Comparison of ENCODE assay signal across 8 mouse cellular contexts in the genomic region with DNA sequence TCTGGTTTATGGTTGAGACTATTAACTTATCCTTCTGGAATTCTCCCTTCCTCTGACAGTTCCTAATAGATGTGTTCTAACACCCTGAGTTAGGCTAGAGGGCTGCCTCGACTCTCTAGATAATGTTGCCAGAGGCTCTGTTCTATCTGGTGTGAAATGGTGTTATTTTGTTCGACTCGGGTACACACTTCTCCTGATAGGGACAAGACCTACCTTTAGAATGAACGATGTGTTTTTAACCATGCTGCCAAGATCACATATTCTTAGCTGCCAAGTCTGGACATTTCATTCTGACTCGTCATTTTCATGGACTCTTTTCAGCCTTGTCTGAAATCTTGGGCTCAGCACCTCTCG. TPM values are rescaled to one million over a fixed set of nuclear protein-coding genes. Genes with fewer than 3 reads are reported as not detected.
DNase-seq lines count a peak whose midpoint lies in the region; ATAC-seq and TF ChIP-seq lines count a peak whose summit lies in the region.
"Not testable (repeated sequence)": the region's sequence is repeated elsewhere in the genome, so short reads cannot be mapped to it uniquely, and the experiment has no call there.

No protein-coding gene starts in this region.

- H3K4me1 ChIP-seq in embryonic fibroblast, embryonic 13.5 days (ENCODE audit: control insufficient read depth, insufficient read depth, low read length); neural tube, embryonic 15.5 days: not testable (repeated sequence)
- H3K4me1 ChIP-seq in heart, embryonic 13.5 days: peaks cover 15% of the 10 kb centered on the region; the same call in 1 of the 2 replicates

- H3K4me3 ChIP-seq in embryonic fibroblast, embryonic 13.5 days (ENCODE audit: insufficient read depth, low read length); heart, embryonic 13.5 days; neural tube, embryonic 15.5 days (replicated peaks): not testable (repeated sequence)

- peak overlapping the region; percentile 31 for H3K27ac ChIP-seq in embryonic fibroblast, embryonic 13.5 days (ENCODE audit: insufficient read depth, low read length)
- H3K27ac ChIP-seq in heart, embryonic 13.5 days (replicated peaks): peak overlapping the region; percentile 34
- H3K27ac ChIP-seq in neural tube, embryonic 15.5 days (replicated peaks): not testable (repeated sequence)

- peak; percentile 66 for DNase-seq in NIH3T3 (ENCODE audit: low read depth)
- peak; percentile 12 for DNase-seq in c-Kit-negative CD71-positive TER-119-positive erythroid progenitor cells, embryonic 14.5 days (ENCODE audit: low read depth, low spot score)
- DNase-seq in kidney, adult 18-20 months: peak; percentile 47
- peak; percentile 5 to 30 for DNase-seq in left cerebral cortex, postnatal 14 days (ENCODE audit: low spot score in 2 of 2)
- DNase-seq in thymus, postnatal 0 days (ENCODE audit: low spot score): peak; percentile 5

- 64% methylated on average over 6 of the region's 6 CpGs for WGBS in heart, embryonic 13.5 days
- 84% methylated on average over 6 of the region's 6 CpGs for WGBS in neural tube, embryonic 15.5 days

- peaks cover 69% of the 10 kb centered on the region for H3K36me3 ChIP-seq in heart, embryonic 13.5 days
- H3K36me3 ChIP-seq in neural tube, embryonic 15.5 days: peaks cover 42% of the 10 kb centered on the region

- not testable (repeated sequence) for H3K4me2 ChIP-seq in heart, embryonic 13.5 days
- 0 out of 2 replicates have a peak overlapping the region, but pooled peaks have one; percentile 41 for H3K4me2 ChIP-seq in neural tube, embryonic 15.5 days

- ATAC-seq in heart, embryonic 13.5 days (ENCODE audit: extremely low read depth, insufficient number of reproducible peaks, low FRiP score, low TSS enrichment); neural tube, embryonic 15.5 days (ENCODE audit: low FRiP score): not testable (repeated sequence)

- H3K9ac ChIP-seq in heart, embryonic 13.5 days; neural tube, embryonic 15.5 days (replicated peaks): not testable (repeated sequence)

- not testable (repeated sequence) for TF ChIP-seq CTCF in embryonic fibroblast, embryonic 13.5 days (IDR thresholded peaks at IDR 0.05; ENCODE audit: borderline replicate concordance, insufficient read depth, low read length)

- intact Hi-C loops in left cerebral cortex, postnatal 14 days (cut with DNase I): not testable (repeated sequence)

- peaks cover 81% of the 10 kb centered on the region for H3K9me3 ChIP-seq in heart, embryonic 13.5 days
- H3K9me3 ChIP-seq in neural tube, embryonic 15.5 days (replicated peaks): peaks cover 30% of the 10 kb centered on the region

- TF ChIP-seq POLR2A in embryonic fibroblast, embryonic 13.5 days (IDR thresholded peaks at IDR 0.05; ENCODE audit: low read depth, low read length): not testable (repeated sequence)

- not testable (repeated sequence) for H3K27me3 ChIP-seq in heart, embryonic 13.5 days (replicated peaks); neural tube, embryonic 15.5 days (replicated peaks)

RNA-seq across cellular contexts. Expression of a gene that starts 29.3 kb away (rescaled TPM):
- polyA plus RNA-seq in embryonic fibroblast, embryonic 13.5 days (2011; ENCODE audit: insufficient read length, low read depth, missing spikeins): 44.5 and 62.1 TPM in 2 replicates
- polyA plus RNA-seq in heart, embryonic 13.5 days (2015; fragmentation: Nextera tagmentation; extraction: Ambion mirVana): 101 and 109 TPM in 2 replicates
- 100 to 1,000 TPM; 193 to 282 TPM for total RNA-seq in left cerebral cortex, postnatal 14 days (2021)
- polyA plus RNA-seq in neural tube, embryonic 15.5 days (2015; fragmentation: Nextera tagmentation; extraction: Ambion mirVana): 134 and 143 TPM in 2 replicates
- 166 and 243 TPM in 2 replicates for polyA plus RNA-seq in thymus, postnatal 0 days (2015; fragmentation: Nextera tagmentation; extraction: Ambion mirVana)

Comparison
In these comparisons a context has a peak if more than half of its experiments do, and no peak if none do; other contexts are left out.
1. DNase-seq: peak in every context shown above with its lines; median percentile 66 in NIH3T3; 47 in kidney, adult 18-20 months; 18 in left cerebral cortex, postnatal 14 days; 12 in c-Kit-negative CD71-positive TER-119-positive erythroid progenitor cells, embryonic 14.5 days; 5 in thymus, postnatal 0 days.